Comparison of ENCODE assay signal across 20 mouse cellular contexts in genomic region chr4:128217991-128218595, GRCm38 (mm10). TPM values are rescaled to one million over a fixed set of nuclear protein-coding genes. Genes with fewer than 3 reads are reported as not detected.
A peak's percentile ranks its signal among the peaks of the same experiment; 100 is the strongest.
DNase-seq lines count a peak whose midpoint lies in the region; ATAC-seq lines count a peak whose summit lies in the region.
"Had no signal": no experiment of that assay in that cellular context is flagged by ENCODE, and none has a peak within 500 bp of the region (broad histone marks: within the 10 kb centered on the region; RNA-seq: fewer than 3 reads in every experiment).

No protein-coding gene starts in this region.

- H3K27ac ChIP-seq in hindbrain, embryonic 16.5 days (ENCODE audit: low read depth, low read length), result no peak overlapping the region
- H3K27ac ChIP-seq in hindbrain, embryonic 12.5 days, result no peak overlapping the region
- H3K27ac ChIP-seq in kidney, embryonic 15.5 days, result no peak overlapping the region
- no peak overlapping the region for H3K27ac ChIP-seq in forebrain, embryonic 11.5 days (ENCODE audit: low read depth, low read length)
- H3K27ac ChIP-seq: embryonic facial prominence, embryonic 13.5 days; forebrain, embryonic 12.5 days; liver, embryonic 13.5 days had no signal

- no peaks in the 10 kb centered on the region for H3K4me1 ChIP-seq in hindbrain, embryonic 16.5 days (ENCODE audit: control insufficient read depth, insufficient read depth, low read depth, low read length)
- 0 out of 2 replicates have a peak, but pooled peaks cover 2% of the 10 kb centered on the region for H3K4me1 ChIP-seq in hindbrain, embryonic 12.5 days
- H3K4me1 ChIP-seq in kidney, embryonic 15.5 days, result no peaks in the 10 kb centered on the region
- no peaks in the 10 kb centered on the region for H3K4me1 ChIP-seq in forebrain, embryonic 11.5 days (replicated peaks; ENCODE audit: control insufficient read depth, insufficient read depth, low read length)
- H3K4me1 ChIP-seq: embryonic facial prominence, embryonic 13.5 days; liver, embryonic 13.5 days had no signal

- H3K4me2 ChIP-seq in hindbrain, embryonic 16.5 days (ENCODE audit: low read length), result no peak overlapping the region
- H3K4me2 ChIP-seq in hindbrain, embryonic 12.5 days (replicated peaks), result no peak overlapping the region
- H3K4me2 ChIP-seq in kidney, embryonic 15.5 days, result no peak overlapping the region
- H3K4me2 ChIP-seq in forebrain, embryonic 11.5 days (ENCODE audit: low read depth, low read length, severe bottlenecking), result no peak overlapping the region
- H3K4me2 ChIP-seq: embryonic facial prominence, embryonic 13.5 days; forebrain, embryonic 12.5 days; liver, embryonic 13.5 days had no signal

- H3K4me3 ChIP-seq in hindbrain, embryonic 16.5 days (ENCODE audit: low read length), result no peak overlapping the region
- H3K4me3 ChIP-seq in hindbrain, embryonic 12.5 days, result no peak overlapping the region
- no peak overlapping the region for H3K4me3 ChIP-seq in kidney, embryonic 15.5 days (replicated peaks)
- no peak overlapping the region for H3K4me3 ChIP-seq in forebrain, embryonic 11.5 days (ENCODE audit: low read depth, low read length)
- H3K4me3 ChIP-seq: embryonic facial prominence, embryonic 13.5 days; forebrain, embryonic 12.5 days; liver, embryonic 13.5 days; myocyte had no signal

- H3K9ac ChIP-seq in hindbrain, embryonic 16.5 days (ENCODE audit: low read depth, low read length), result no peak overlapping the region
- no peak overlapping the region for H3K9ac ChIP-seq in hindbrain, embryonic 12.5 days
- no peak overlapping the region for H3K9ac ChIP-seq in kidney, embryonic 15.5 days
- no peak overlapping the region for H3K9ac ChIP-seq in forebrain, embryonic 11.5 days (ENCODE audit: low read length)
- H3K9ac ChIP-seq: embryonic facial prominence, embryonic 13.5 days; forebrain, embryonic 12.5 days; liver, embryonic 13.5 days had no signal

- peak; percentile 27 for DNase-seq in Muller cell, postnatal 12 days (ENCODE audit: inconsistent ontology term)
- peak; percentile 93 to 94 for DNase-seq in cerebellum, postnatal 14 days
- DNase-seq in forebrain, embryonic 11.5 days (ENCODE audit: low spot score), result no peak
- DNase-seq in lung, adult 18-20 months, result no peak
- DNase-seq: heart, adult 18-20 months; liver, embryonic 13.5 days; lung, postnatal 10 days; right cerebral cortex, adult 18-20 months; spleen, adult 18-20 months had no signal

- H3K27me3 ChIP-seq in hindbrain, embryonic 16.5 days (replicated peaks; ENCODE audit: control insufficient read depth, insufficient read depth, low read length), result no peaks in the 10 kb centered on the region
- peaks cover 2% of the 10 kb centered on the region; the same call in 1 of the 2 replicates for H3K27me3 ChIP-seq in hindbrain, embryonic 12.5 days
- H3K27me3 ChIP-seq in kidney, embryonic 15.5 days, result no peaks in the 10 kb centered on the region
- no peaks in the 10 kb centered on the region for H3K27me3 ChIP-seq in forebrain, embryonic 11.5 days (ENCODE audit: control insufficient read depth, insufficient read depth, low read length)
- H3K27me3 ChIP-seq: embryonic facial prominence, embryonic 13.5 days; liver, embryonic 13.5 days had no signal

- 65% methylated on average over 13 of the region's 13 CpGs for WGBS in hindbrain, embryonic 16.5 days
- WGBS in hindbrain, embryonic 12.5 days, result 68% methylated on average over 13 of the region's 13 CpGs
- WGBS in kidney, embryonic 15.5 days, result 76% methylated on average over 13 of the region's 13 CpGs
- WGBS in forebrain, embryonic 11.5 days, result 75% methylated on average over 13 of the region's 13 CpGs

- H3K9me3 ChIP-seq in hindbrain, embryonic 16.5 days (ENCODE audit: control insufficient read depth, low read length), result no peaks in the 10 kb centered on the region
- H3K9me3 ChIP-seq in hindbrain, embryonic 12.5 days (replicated peaks), result no peaks in the 10 kb centered on the region
- H3K9me3 ChIP-seq in kidney, embryonic 15.5 days (replicated peaks), result no peaks in the 10 kb centered on the region
- H3K9me3 ChIP-seq in forebrain, embryonic 11.5 days (ENCODE audit: control insufficient read depth, low read length), result no peaks in the 10 kb centered on the region
- H3K9me3 ChIP-seq: embryonic facial prominence, embryonic 13.5 days; forebrain, embryonic 12.5 days had no signal

- no peaks in the 10 kb centered on the region for H3K36me3 ChIP-seq in hindbrain, embryonic 16.5 days (ENCODE audit: control insufficient read depth, insufficient read depth, low read length)
- no peaks in the 10 kb centered on the region for H3K36me3 ChIP-seq in hindbrain, embryonic 12.5 days
- H3K36me3 ChIP-seq in kidney, embryonic 15.5 days, result no peaks in the 10 kb centered on the region
- no peaks in the 10 kb centered on the region for H3K36me3 ChIP-seq in forebrain, embryonic 11.5 days (ENCODE audit: control insufficient read depth, insufficient read depth, low read length)
- H3K36me3 ChIP-seq: embryonic facial prominence, embryonic 13.5 days; forebrain, embryonic 12.5 days; liver, embryonic 13.5 days had no signal

- peak; percentile 54; the same call in 1 of the 2 replicates for ATAC-seq in hindbrain, embryonic 16.5 days
- no peak for ATAC-seq in hindbrain, embryonic 12.5 days (ENCODE audit: low FRiP score)
- ATAC-seq in cerebellum, adult (ENCODE audit: insufficient number of reproducible peaks, low FRiP score, low TSS enrichment), result peak; percentile 84
- no peak for ATAC-seq in kidney, embryonic 15.5 days (replicated peaks; ENCODE audit: low FRiP score)
- ATAC-seq in forebrain, embryonic 11.5 days (replicated peaks; ENCODE audit: low FRiP score), result no peak
- ATAC-seq: inflammation-experienced regulatory T-cells, adult 6 months had no signal

RNA-seq across cellular contexts. Expression of gene Hmgb4, which starts 42.7 kb away (rescaled TPM):
- not detected in 2 replicates for polyA plus RNA-seq in hindbrain, embryonic 16.5 days (2015; fragmentation: Nextera tagmentation; extraction: Ambion mirVana)
- not detected in 2 replicates for polyA plus RNA-seq in hindbrain, embryonic 12.5 days (2016; fragmentation: Nextera tagmentation; extraction: Ambion mirVana)
- polyA plus RNA-seq in kidney, embryonic 15.5 days (2015; fragmentation: Nextera tagmentation; extraction: Ambion mirVana), result not detected in 2 replicates
- not detected in 2 replicates for polyA plus RNA-seq in forebrain, embryonic 11.5 days (2014; fragmentation: Nextera tagmentation; extraction: Ambion mirVana)
- polyA plus RNA-seq: embryonic facial prominence, embryonic 13.5 days; forebrain, embryonic 12.5 days; heart, postnatal 0 days; inflammation-experienced regulatory T-cells, adult 6 months; kidney, embryonic 14.5 days; liver, embryonic 13.5 days; myocyte; stomach, embryonic 16.5 days had no signal

Comparison
In these comparisons a context has a peak if more than half of its experiments do, and no peak if none do; other contexts are left out.
1. ATAC-seq: peak in hindbrain, embryonic 16.5 days (single experiment) and cerebellum, adult (single experiment); none in hindbrain, embryonic 12.5 days (single experiment), kidney, embryonic 15.5 days (single experiment) and forebrain, embryonic 11.5 days (single experiment).
2. DNase-seq: peak in Muller cell, postnatal 12 days (single experiment) and cerebellum, postnatal 14 days (2 of 2); none in forebrain, embryonic 11.5 days (single experiment) and lung, adult 18-20 months (0 of 2).